14 mouse cellular contexts compared by ENCODE assay signal in genomic region chr11:113183556-113183955, GRCm38 (mm10).
DNase-seq lines count a peak whose midpoint lies in the region; ATAC-seq and TF ChIP-seq lines count a peak whose summit lies in the region.
"Had no signal": no experiment of that assay in that cellular context is flagged by ENCODE, and none has a peak within 500 bp of the region (broad histone marks: within the 10 kb centered on the region; RNA-seq: fewer than 3 reads in every experiment).

No protein-coding gene starts in this region.

- ATAC-seq in forebrain, embryonic 11.5 days (replicated peaks; ENCODE audit: low FRiP score) = no peak
- no peak for ATAC-seq in forebrain, postnatal 0 days
- no peak for ATAC-seq in neural tube, embryonic 11.5 days (ENCODE audit: insufficient read depth, low FRiP score, low TSS enrichment)
- ATAC-seq in hindbrain, embryonic 13.5 days (ENCODE audit: low FRiP score) = no peak
- ATAC-seq in neural tube, embryonic 14.5 days (ENCODE audit: low read depth) = no peak
- ATAC-seq: Patski had no signal

- 65% methylated on average over 5 of the region's 5 CpGs for WGBS in forebrain, embryonic 11.5 days
- 38% methylated on average over 4 of the region's 5 CpGs for WGBS in forebrain, postnatal 0 days
- WGBS in neural tube, embryonic 11.5 days = 66% methylated on average over 5 of the region's 5 CpGs
- WGBS in hindbrain, embryonic 13.5 days = 35% methylated on average over 5 of the region's 5 CpGs
- WGBS in neural tube, embryonic 14.5 days = 38% methylated on average over 5 of the region's 5 CpGs

- H3K4me3 ChIP-seq in forebrain, embryonic 11.5 days (ENCODE audit: low read depth, low read length) = no peak overlapping the region
- no peak overlapping the region for H3K4me3 ChIP-seq in forebrain, postnatal 0 days (ENCODE audit: low read depth, low read length)
- H3K4me3 ChIP-seq in neural tube, embryonic 11.5 days (ENCODE audit: low read depth, low read length) = no peak overlapping the region
- H3K4me3 ChIP-seq in hindbrain, embryonic 13.5 days = no peak overlapping the region
- H3K4me3 ChIP-seq in neural tube, embryonic 14.5 days (ENCODE audit: low read depth, low read length) = no peak overlapping the region
- H3K4me3 ChIP-seq: heart, embryonic 15.5 days; liver, embryonic 13.5 days; stomach, embryonic 15.5 days had no signal

- no peak for DNase-seq in forebrain, embryonic 11.5 days (ENCODE audit: low spot score)
- no peak for DNase-seq in forebrain, postnatal 0 days
- DNase-seq in neural tube, embryonic 11.5 days (ENCODE audit: low spot score) = no peak
- no peak for DNase-seq in neural tube, embryonic 10.5 days (ENCODE audit: extremely low spot score, low spot score)
- no peak for DNase-seq in MN1 (ENCODE audit: low spot score)
- DNase-seq in kidney, adult 18-20 months = no peak
- DNase-seq: adrenal gland, postnatal 25 days; liver, embryonic 13.5 days; right cerebral cortex, adult 18-20 months had no signal

- H3K36me3 ChIP-seq in forebrain, embryonic 11.5 days (ENCODE audit: control insufficient read depth, insufficient read depth, low read length) = no peaks in the 10 kb centered on the region
- no peaks in the 10 kb centered on the region for H3K36me3 ChIP-seq in forebrain, postnatal 0 days (ENCODE audit: insufficient read depth)
- no peaks in the 10 kb centered on the region for H3K36me3 ChIP-seq in neural tube, embryonic 11.5 days (ENCODE audit: control insufficient read depth, insufficient read depth, low read length)
- no peaks in the 10 kb centered on the region for H3K36me3 ChIP-seq in hindbrain, embryonic 13.5 days
- no peaks in the 10 kb centered on the region for H3K36me3 ChIP-seq in neural tube, embryonic 14.5 days (ENCODE audit: control insufficient read depth, insufficient read depth, low read length)
- H3K36me3 ChIP-seq: heart, embryonic 15.5 days; liver, embryonic 13.5 days; stomach, embryonic 15.5 days had no signal

- H3K27ac ChIP-seq in forebrain, embryonic 11.5 days (ENCODE audit: low read depth, low read length) = peak overlapping the region; percentile 26
- no peak overlapping the region for H3K27ac ChIP-seq in forebrain, postnatal 0 days (ENCODE audit: low read depth, low read length)
- H3K27ac ChIP-seq in neural tube, embryonic 11.5 days (ENCODE audit: low read depth, low read length) = peak overlapping the region; percentile 81
- peak overlapping the region; percentile 78 for H3K27ac ChIP-seq in hindbrain, embryonic 13.5 days
- peak overlapping the region; percentile 46; the same call in 1 of the 2 replicates for H3K27ac ChIP-seq in neural tube, embryonic 14.5 days (ENCODE audit: low read depth, low read length)
- H3K27ac ChIP-seq: heart, embryonic 15.5 days; liver, embryonic 13.5 days; stomach, embryonic 15.5 days had no signal

- no peaks in the 10 kb centered on the region for H3K27me3 ChIP-seq in forebrain, embryonic 11.5 days (ENCODE audit: control insufficient read depth, insufficient read depth, low read length)
- H3K27me3 ChIP-seq in forebrain, postnatal 0 days (ENCODE audit: insufficient read depth, low read length) = no peaks in the 10 kb centered on the region
- no peaks in the 10 kb centered on the region for H3K27me3 ChIP-seq in neural tube, embryonic 11.5 days (ENCODE audit: control insufficient read depth, insufficient read depth, low read length)
- H3K27me3 ChIP-seq in hindbrain, embryonic 13.5 days = 0 out of 2 replicates have a peak, but pooled peaks cover 5% of the 10 kb centered on the region
- no peaks in the 10 kb centered on the region for H3K27me3 ChIP-seq in neural tube, embryonic 14.5 days (ENCODE audit: control insufficient read depth, insufficient read depth, low read length)
- H3K27me3 ChIP-seq: Patski; stomach, embryonic 15.5 days had no signal

- peaks cover 30% of the 10 kb centered on the region for H3K4me1 ChIP-seq in forebrain, embryonic 11.5 days (replicated peaks; ENCODE audit: control insufficient read depth, insufficient read depth, low read length)
- 0 out of 2 replicates have a peak, but pooled peaks cover 4% of the 10 kb centered on the region for H3K4me1 ChIP-seq in forebrain, postnatal 0 days (ENCODE audit: insufficient read depth)
- peaks cover 46% of the 10 kb centered on the region for H3K4me1 ChIP-seq in neural tube, embryonic 11.5 days (ENCODE audit: control insufficient read depth, insufficient read depth, low read length)
- peaks cover 85% of the 10 kb centered on the region for H3K4me1 ChIP-seq in hindbrain, embryonic 13.5 days (replicated peaks)
- peaks cover 20% of the 10 kb centered on the region for H3K4me1 ChIP-seq in neural tube, embryonic 14.5 days (ENCODE audit: control insufficient read depth, insufficient read depth, low read length)
- H3K4me1 ChIP-seq: liver, embryonic 13.5 days had no signal

- no peak overlapping the region; the same call in 1 of the 2 replicates for H3K4me2 ChIP-seq in forebrain, embryonic 11.5 days (ENCODE audit: low read depth, low read length, severe bottlenecking)
- no peak overlapping the region for H3K4me2 ChIP-seq in forebrain, postnatal 0 days (ENCODE audit: low read depth)
- no peak overlapping the region for H3K4me2 ChIP-seq in neural tube, embryonic 11.5 days (ENCODE audit: low read depth)
- no peak overlapping the region for H3K4me2 ChIP-seq in hindbrain, embryonic 13.5 days
- H3K4me2 ChIP-seq in neural tube, embryonic 14.5 days (ENCODE audit: low read depth, low read length) = no peak overlapping the region
- H3K4me2 ChIP-seq: heart, embryonic 15.5 days; liver, embryonic 13.5 days; stomach, embryonic 15.5 days had no signal

- no peak for TF ChIP-seq CTCF in forebrain, postnatal 0 days (IDR thresholded peaks at IDR 0.05; ENCODE audit: low read depth)

- H3K9me3 ChIP-seq in forebrain, embryonic 11.5 days (ENCODE audit: control insufficient read depth, low read length) = no peaks in the 10 kb centered on the region
- H3K9me3 ChIP-seq in forebrain, postnatal 0 days (ENCODE audit: low read length) = no peaks in the 10 kb centered on the region
- no peaks in the 10 kb centered on the region for H3K9me3 ChIP-seq in neural tube, embryonic 11.5 days (ENCODE audit: control insufficient read depth, low read length)
- no peaks in the 10 kb centered on the region for H3K9me3 ChIP-seq in hindbrain, embryonic 13.5 days
- no peaks in the 10 kb centered on the region for H3K9me3 ChIP-seq in neural tube, embryonic 14.5 days (ENCODE audit: control insufficient read depth, low read length)
- H3K9me3 ChIP-seq: heart, embryonic 15.5 days; liver, embryonic 13.5 days; stomach, embryonic 15.5 days had no signal

- H3K9ac ChIP-seq in forebrain, embryonic 11.5 days (ENCODE audit: low read length) = no peak overlapping the region
- H3K9ac ChIP-seq in forebrain, postnatal 0 days = no peak overlapping the region
- H3K9ac ChIP-seq in neural tube, embryonic 11.5 days (ENCODE audit: low read length) = peak overlapping the region; percentile 2; the same call in 1 of the 2 replicates
- peak overlapping the region; percentile 13; the same call in 1 of the 2 replicates for H3K9ac ChIP-seq in hindbrain, embryonic 13.5 days
- no peak overlapping the region for H3K9ac ChIP-seq in neural tube, embryonic 14.5 days (replicated peaks; ENCODE audit: low read depth, low read length)
- H3K9ac ChIP-seq: heart, embryonic 15.5 days; liver, embryonic 13.5 days; stomach, embryonic 15.5 days had no signal

Comparison
In these comparisons a context has a peak if more than half of its experiments do, and no peak if none do; other contexts are left out.
1. H3K9ac ChIP-seq: peak in neural tube, embryonic 11.5 days (single experiment) and hindbrain, embryonic 13.5 days (single experiment); none in forebrain, embryonic 11.5 days (single experiment), forebrain, postnatal 0 days (single experiment) and neural tube, embryonic 14.5 days (single experiment).